Mouse (Mus musculus) erythroblast, embryonic 14.5 days (primary cell): ENCODE results near the gene Pate3.

ENCODE experiments used
- GATA1 ChIP-seq: IDR thresholded peaks from 2 replicates; pipeline ENCODE4 v1.6.1; 2012; ENCODE audit warnings: low read length, inconsistent platforms, mixed read lengths
- TAL1 ChIP-seq: IDR thresholded peaks from 3 replicates; pipeline ENCODE4 v1.6.1; 2012; ENCODE audit warnings: low read length, inconsistent platforms, mixed read lengths

DNA sequence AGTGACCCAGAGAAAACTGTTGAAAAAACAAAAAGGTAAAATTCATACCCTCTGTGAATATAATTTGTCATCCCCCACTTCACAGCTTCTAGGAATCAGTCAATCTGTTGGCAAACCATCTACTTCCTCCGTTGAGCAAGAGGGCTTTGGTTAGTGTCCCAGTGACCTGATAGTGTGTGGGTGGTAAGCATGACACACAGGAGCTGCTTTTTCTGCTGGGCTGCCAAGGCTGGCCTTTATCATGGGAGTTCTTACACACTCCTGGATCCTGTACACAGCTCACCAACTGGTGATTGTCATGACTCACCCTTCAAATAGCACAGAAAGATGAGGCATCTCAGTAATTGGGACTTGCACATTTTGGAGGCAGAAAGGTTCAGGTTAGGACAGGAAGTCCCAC lies 39.0 kb upstream of the Pate3 start, which contains the start of gene Pate1:
- TF ChIP-seq GATA1 = no peak
- no peak for TF ChIP-seq TAL1
